Mouse (Mus musculus) lung, embryonic 14.5 days (tissue): ENCODE measurements at regions not wholly inside any gene's neighbourhood (a gene's known extent, or its start where the extent isn't known, plus 50 kb on each side); places are given as distances from the start of the nearest gene placed in this dataset.

Experiments
- ATAC-seq: fragments of 200-750 bp; cut with Nextera tagmentation; 2 replicates; pipeline ENCODE4 v1.8.0; 2017; ENCODE audit warnings: mild to moderate bottlenecking, moderate TSS enrichment, moderate library complexity; ENCODE audit not compliant: insufficient read depth
- DNase-seq: peaks from one replicate; pipeline ENCODE4 v3.0.0-alpha.2; 2015
- H3K27ac ChIP-seq: fragments of 300-500 bp; sonication (generic); 2 replicates; pipeline ENCODE4 v1.5.1; 2014; ENCODE audit warnings: low read depth, mild to moderate bottlenecking, moderate library complexity
- H3K27me3 ChIP-seq: fragments of 300-500 bp; sonication (generic); 2 replicates; pipeline ENCODE4 v1.6.1; 2014; ENCODE audit warnings: low read length, control low read depth; ENCODE audit not compliant: insufficient read depth
- H3K36me3 ChIP-seq: fragments of 300-500 bp; sonication (generic); 2 replicates; pipeline ENCODE4 v1.6.1; 2014; ENCODE audit warnings: control low read depth; ENCODE audit not compliant: insufficient read depth
- H3K4me1 ChIP-seq: fragments of 300-500 bp; sonication (generic); 2 replicates; pipeline ENCODE4 v1.6.1; 2014; ENCODE audit warnings: antibody characterized with exemption, control low read depth; ENCODE audit not compliant: insufficient read depth
- H3K4me2 ChIP-seq: fragments of 300-500 bp; sonication (generic); 2 replicates; pipeline ENCODE4 v1.6.1; 2014; ENCODE audit warnings: mild to moderate bottlenecking
- H3K4me3 ChIP-seq: fragments of 300-500 bp; sonication (generic); 2 replicates; pipeline ENCODE4 v1.5.1; 2014; ENCODE audit warnings: low read depth, low read length
- H3K9ac ChIP-seq: fragments of 300-500 bp; sonication (generic); 2 replicates; pipeline ENCODE4 v1.6.1; 2014
- H3K9me3 ChIP-seq: fragments of 300-500 bp; sonication (generic); 2 replicates; pipeline ENCODE4 v1.6.1; 2016; ENCODE audit warnings: low read depth, low read length, control low read depth
- CTCF ChIP-seq: IDR thresholded peaks from 2 replicates; pipeline ENCODE4 v1.5.1; 2016; ENCODE audit warnings: antibody characterized with exemption, low read depth
- WGBS: fragments of 180-500 bp; shearing (Covaris S2); extraction: QIAGEN DNeasy Blood & Tissue Kit; methylation state at CpG from one replicate; pipeline ENCODE4 v1.1.7; 2014; 5-methylcytosine and 5-hydroxymethylcytosine counted together

- Histone ChIP-seq H3K36me3 (no peaks in the 10 kb centered on the region), H3K4me3 (no peak overlapping the region), H3K27me3 (no peaks in the 10 kb centered on the region), H3K4me1 (no peaks in the 10 kb centered on the region), H3K9me3 (no peaks in the 10 kb centered on the region), H3K27ac (no peak overlapping the region), H3K4me2 (no peak overlapping the region), H3K9ac (no peak overlapping the region)
- 83% methylated on average over 1 of the region's 1 CpGs for WGBS
- no peak for TF ChIP-seq CTCF
- DNase-seq (no peak), ATAC-seq (no peak)
These were observed 675.1 kb downstream of the Adgrl2 start for GRCm38 (mm10) chr3:148315286-148315685.

GRCm38 (mm10) chr3:148295515-148295914 lies 694.8 kb downstream of the Adgrl2 start:
- no peak overlapping the region for H3K4me2 ChIP-seq
- WGBS, result 81% methylated on average over 5 of the region's 5 CpGs
- no peaks in the 10 kb centered on the region for H3K4me1 ChIP-seq
- no peaks in the 10 kb centered on the region for H3K36me3 ChIP-seq
- no peaks in the 10 kb centered on the region for H3K27me3 ChIP-seq
- H3K27ac ChIP-seq, result no peak overlapping the region
- no peaks in the 10 kb centered on the region for H3K9me3 ChIP-seq
- no peak for TF ChIP-seq CTCF
- H3K9ac ChIP-seq, result no peak overlapping the region
- no peak for DNase-seq
- ATAC-seq, result no peak
- H3K4me3 ChIP-seq, result no peak overlapping the region

- Histone ChIP-seq H3K4me1 (no peaks in the 10 kb centered on the region), H3K36me3 (no peaks in the 10 kb centered on the region), H3K27me3 (no peaks in the 10 kb centered on the region), H3K9ac (no peak overlapping the region), H3K4me3 (no peak overlapping the region), H3K9me3 (no peaks in the 10 kb centered on the region), H3K4me2 (no peak overlapping the region), H3K27ac (no peak overlapping the region)
- TF ChIP-seq CTCF, result no peak
- peak; percentile 60 for DNase-seq
- ATAC-seq, result no peak
- WGBS, result 9% methylated on average over 3 of the region's 3 CpGs
These were observed 711.4 kb downstream of the Adgrl2 start for GRCm38 (mm10) chr3:148278978-148279377.

GRCm38 (mm10) chr3:148272159-148272848 lies 718.1 kb downstream of the Adgrl2 start:
- WGBS, result 66% methylated on average over 4 of the region's 4 CpGs
- Histone ChIP-seq H3K4me2 (no peak overlapping the region), H3K27ac (no peak overlapping the region), H3K4me3 (no peak overlapping the region), H3K27me3 (no peaks in the 10 kb centered on the region), H3K4me1 (no peaks in the 10 kb centered on the region), H3K9me3 (no peaks in the 10 kb centered on the region), H3K9ac (no peak overlapping the region), H3K36me3 (no peaks in the 10 kb centered on the region)
- ATAC-seq, result no peak
- DNase-seq, result no peak
- TF ChIP-seq CTCF, result no peak

- no peak for ATAC-seq
- 80% methylated on average over 4 of the region's 4 CpGs for WGBS
These were observed 721.5 kb downstream of the Adgrl2 start for GRCm38 (mm10) chr3:148268812-148269211.

GRCm38 (mm10) chr3:148259211-148259610 lies 731.1 kb downstream of the Adgrl2 start:
- no peak for DNase-seq
- no peak overlapping the region for H3K4me3 ChIP-seq
- no peak for ATAC-seq
- no peak overlapping the region for H3K27ac ChIP-seq
- H3K9ac ChIP-seq, result no peak overlapping the region
- H3K27me3 ChIP-seq, result no peaks in the 10 kb centered on the region
- H3K9me3 ChIP-seq, result no peaks in the 10 kb centered on the region
- no peak for TF ChIP-seq CTCF
- WGBS, result 80% methylated on average over 1 of the region's 1 CpGs
- H3K36me3 ChIP-seq, result no peaks in the 10 kb centered on the region
- H3K4me1 ChIP-seq, result no peaks in the 10 kb centered on the region
- H3K4me2 ChIP-seq, result no peak overlapping the region

More at GRCm38 (mm10) chr3:148268812-148269211, 721.5 kb downstream of the Adgrl2 start:
- Histone ChIP-seq H3K4me2 (no peak overlapping the region), H3K27me3 (no peaks in the 10 kb centered on the region), H3K27ac (no peak overlapping the region), H3K9me3 (no peaks in the 10 kb centered on the region), H3K4me3 (no peak overlapping the region), H3K9ac (no peak overlapping the region), H3K36me3 (no peaks in the 10 kb centered on the region), H3K4me1 (no peaks in the 10 kb centered on the region)
- TF ChIP-seq CTCF, result no peak
- DNase-seq, result no peak

GRCm38 (mm10) chr3:148248617-148249016 lies 741.7 kb downstream of the Adgrl2 start:
- peak; percentile 83 for ATAC-seq
- no peak overlapping the region for H3K9ac ChIP-seq
- DNase-seq, result peak; percentile 83

More at GRCm38 (mm10) chr3:148248617-148249016, 741.7 kb downstream of the Adgrl2 start:
- Histone ChIP-seq H3K27me3 (no peaks in the 10 kb centered on the region), H3K4me3 (no peak overlapping the region), H3K4me1 (no peaks in the 10 kb centered on the region), H3K9me3 (no peaks in the 10 kb centered on the region), H3K36me3 (no peaks in the 10 kb centered on the region), H3K27ac (no peak overlapping the region), H3K4me2 (no peak overlapping the region)
- 48% methylated on average over 1 of the region's 1 CpGs for WGBS
- no peak for TF ChIP-seq CTCF
